Mouse (Mus musculus): ENCODE results near the gene Olfr282. TPM values are rescaled to one million over a fixed set of nuclear protein-coding genes. Genes with fewer than 3 reads are reported as not detected.
"Not testable (repeated sequence)": the region's sequence is repeated elsewhere in the genome, so short reads cannot be mapped to it uniquely, and the experiment has no call there.

The Olfr282 gene
- polyA plus RNA-seq, 1 experiment from 2014 or later = 0.51 TPM

GRCm38 (mm10) chr15:98417285-98417684 is 13.7 kb upstream of the Olfr282 start:
- H3K27me3 ChIP-seq; H3K9me3 ChIP-seq (replicated peaks); H3K4me2 ChIP-seq (replicated peaks); ATAC-seq (ENCODE audit: insufficient number of reproducible peaks, low FRiP score, low TSS enrichment, low read depth); H3K4me1 ChIP-seq; H3K4me3 ChIP-seq (replicated peaks); H3K27ac ChIP-seq (replicated peaks); H3K9ac ChIP-seq; H3K36me3 ChIP-seq: not testable (repeated sequence)
- 58% methylated on average over 2 of the region's 3 CpGs for WGBS

GRCm38 (mm10) chr15:98418096-98418495 is 12.9 kb upstream of the Olfr282 start:
- H3K9ac ChIP-seq = no peak overlapping the region
- ATAC-seq (ENCODE audit: insufficient number of reproducible peaks, low FRiP score, low TSS enrichment, low read depth) = no peak
- H3K9me3 ChIP-seq (replicated peaks) = no peaks in the 10 kb centered on the region
- H3K4me1 ChIP-seq = 0 out of 2 replicates have a peak, but pooled peaks cover 6% of the 10 kb centered on the region
- H3K36me3 ChIP-seq = no peaks in the 10 kb centered on the region
- no peak overlapping the region for H3K27ac ChIP-seq (replicated peaks)
- H3K27me3 ChIP-seq = no peaks in the 10 kb centered on the region
- H3K4me3 ChIP-seq (replicated peaks) = no peak overlapping the region
- H3K4me2 ChIP-seq (replicated peaks) = no peak overlapping the region
- WGBS = 37% methylated on average over 7 of the region's 7 CpGs

GRCm38 (mm10) chr15:98420897-98421296 is 10.1 kb upstream of the Olfr282 start:
- H3K36me3 ChIP-seq = no peaks in the 10 kb centered on the region
- H3K4me3 ChIP-seq (replicated peaks) = no peak overlapping the region
- H3K4me1 ChIP-seq = 0 out of 2 replicates have a peak, but pooled peaks cover 6% of the 10 kb centered on the region
- H3K4me2 ChIP-seq (replicated peaks) = no peak overlapping the region
- H3K27me3 ChIP-seq = no peaks in the 10 kb centered on the region
- no peak overlapping the region for H3K9ac ChIP-seq
- H3K9me3 ChIP-seq (replicated peaks) = no peaks in the 10 kb centered on the region
- ATAC-seq (ENCODE audit: insufficient number of reproducible peaks, low FRiP score, low TSS enrichment, low read depth) = no peak
- 31% methylated on average over 4 of the region's 4 CpGs for WGBS
- H3K27ac ChIP-seq (replicated peaks) = no peak overlapping the region

GRCm38 (mm10) chr15:98424326-98424725 is 6.7 kb upstream of the Olfr282 start:
- Histone ChIP-seq H3K27ac (replicated peaks) (no peak overlapping the region), H3K9ac (no peak overlapping the region), H3K9me3 (replicated peaks) (no peaks in the 10 kb centered on the region), H3K4me1 (0 out of 2 replicates have a peak, but pooled peaks cover 6% of the 10 kb centered on the region), H3K27me3 (no peaks in the 10 kb centered on the region), H3K4me2 (replicated peaks) (peak overlapping the region; percentile 22; the same call in 1 of the 2 replicates), H3K4me3 (replicated peaks) (no peak overlapping the region), H3K36me3 (no peaks in the 10 kb centered on the region)
- WGBS = 32% methylated on average over 14 of the region's 14 CpGs
- no peak for ATAC-seq (ENCODE audit: insufficient number of reproducible peaks, low FRiP score, low TSS enrichment, low read depth)

- H3K27ac ChIP-seq (replicated peaks) = no peak overlapping the region
- H3K9me3 ChIP-seq (replicated peaks) = no peaks in the 10 kb centered on the region
- no peaks in the 10 kb centered on the region for H3K27me3 ChIP-seq
- H3K9ac ChIP-seq = no peak overlapping the region
- peak overlapping the region; percentile 22; the same call in 1 of the 2 replicates for H3K4me2 ChIP-seq (replicated peaks)
- ATAC-seq (ENCODE audit: insufficient number of reproducible peaks, low FRiP score, low TSS enrichment, low read depth) = no peak
- H3K36me3 ChIP-seq = no peaks in the 10 kb centered on the region
- 0 out of 2 replicates have a peak, but pooled peaks cover 6% of the 10 kb centered on the region for H3K4me1 ChIP-seq
- no peak overlapping the region for H3K4me3 ChIP-seq (replicated peaks)
- WGBS = 37% methylated on average over 6 of the region's 6 CpGs
Measured at GRCm38 (mm10) chr15:98424753-98425152, 6.3 kb upstream of the Olfr282 start.

GRCm38 (mm10) chr15:98425188-98425587 is 5.8 kb upstream of the Olfr282 start:
- Histone ChIP-seq H3K36me3 (no peaks in the 10 kb centered on the region), H3K9me3 (replicated peaks) (no peaks in the 10 kb centered on the region), H3K4me1 (0 out of 2 replicates have a peak, but pooled peaks cover 6% of the 10 kb centered on the region), H3K9ac (no peak overlapping the region), H3K4me2 (replicated peaks) (no peak overlapping the region), H3K27me3 (no peaks in the 10 kb centered on the region), H3K27ac (replicated peaks) (no peak overlapping the region), H3K4me3 (replicated peaks) (no peak overlapping the region)
- ATAC-seq (ENCODE audit: insufficient number of reproducible peaks, low FRiP score, low TSS enrichment, low read depth) = no peak
- 86% methylated on average over 7 of the region's 7 CpGs for WGBS

GRCm38 (mm10) chr15:98444561-98444960 is 13.5 kb downstream of the Olfr282 start:
- Histone ChIP-seq H3K27me3 (no peaks in the 10 kb centered on the region), H3K27ac (replicated peaks) (no peak overlapping the region), H3K4me3 (replicated peaks) (no peak overlapping the region), H3K4me2 (replicated peaks) (no peak overlapping the region), H3K36me3 (no peaks in the 10 kb centered on the region), H3K9me3 (replicated peaks) (no peaks in the 10 kb centered on the region), H3K4me1 (no peaks in the 10 kb centered on the region), H3K9ac (no peak overlapping the region)
- no peak for ATAC-seq (ENCODE audit: insufficient number of reproducible peaks, low FRiP score, low TSS enrichment, low read depth)
- WGBS = 75% methylated on average over 3 of the region's 3 CpGs

- Histone ChIP-seq H3K36me3 (no peaks in the 10 kb centered on the region), H3K9me3 (replicated peaks) (no peaks in the 10 kb centered on the region), H3K4me1 (no peaks in the 10 kb centered on the region), H3K4me2 (replicated peaks) (no peak overlapping the region), H3K27me3 (no peaks in the 10 kb centered on the region), H3K9ac (no peak overlapping the region), H3K27ac (replicated peaks) (no peak overlapping the region), H3K4me3 (replicated peaks) (no peak overlapping the region)
- ATAC-seq (ENCODE audit: insufficient number of reproducible peaks, low FRiP score, low TSS enrichment, low read depth) = no peak
- 61% methylated on average over 4 of the region's 4 CpGs for WGBS
Measured at GRCm38 (mm10) chr15:98448521-98448920, 17.5 kb downstream of the Olfr282 start.

GRCm38 (mm10) chr15:98452288-98452687 is 21.3 kb downstream of the Olfr282 start, which contains the start of gene Olfr281:
Olfr281 (plus strand) TSS chr15:98452588.
- 92% methylated on average over 7 of the region's 7 CpGs for WGBS
- no peaks in the 10 kb centered on the region for H3K27me3 ChIP-seq
- no peak for ATAC-seq (ENCODE audit: insufficient number of reproducible peaks, low FRiP score, low TSS enrichment, low read depth)

GRCm38 (mm10) chr15:98469596-98469995 is 38.6 kb downstream of the Olfr282 start, which contains the start of gene OR5BS1P:
OR5BS1P (plus strand) TSS chr15:98469896.
- Histone ChIP-seq H3K4me3 (replicated peaks) (no peak within 1 kb of the TSS), H3K4me2 (replicated peaks) (no peak within 1 kb of the TSS), H3K27me3 (no peaks in the 10 kb centered on the region), H3K9ac (no peak within 1 kb of the TSS), H3K4me1 (no peaks in the 10 kb centered on the region), H3K9me3 (replicated peaks) (no peaks in the 10 kb centered on the region), H3K36me3 (no peaks in the 10 kb centered on the region), H3K27ac (replicated peaks) (no peak within 1 kb of the TSS)
- WGBS = 83% methylated on average over 4 of the region's 4 CpGs
- no peak for ATAC-seq (ENCODE audit: insufficient number of reproducible peaks, low FRiP score, low TSS enrichment, low read depth)

More at GRCm38 (mm10) chr15:98452288-98452687, 21.3 kb downstream of the Olfr282 start, which contains the start of gene Olfr281:
- H3K4me3 ChIP-seq (replicated peaks) = no peak within 1 kb of the TSS
- no peaks in the 10 kb centered on the region for H3K36me3 ChIP-seq
- H3K27ac ChIP-seq (replicated peaks) = no peak within 1 kb of the TSS
- no peak within 1 kb of the TSS for H3K4me2 ChIP-seq (replicated peaks)
- H3K4me1 ChIP-seq = no peaks in the 10 kb centered on the region
- H3K9me3 ChIP-seq (replicated peaks) = no peaks in the 10 kb centered on the region
- H3K9ac ChIP-seq = no peak within 1 kb of the TSS

- no peak overlapping the region for H3K27ac ChIP-seq (replicated peaks)
- no peak overlapping the region for H3K9ac ChIP-seq
- no peaks in the 10 kb centered on the region for H3K27me3 ChIP-seq
- no peak for ATAC-seq (ENCODE audit: insufficient number of reproducible peaks, low FRiP score, low TSS enrichment, low read depth)
- H3K36me3 ChIP-seq = no peaks in the 10 kb centered on the region
- no peak overlapping the region for H3K4me3 ChIP-seq (replicated peaks)
- H3K9me3 ChIP-seq (replicated peaks) = no peaks in the 10 kb centered on the region
- 87% methylated on average over 13 of the region's 13 CpGs for WGBS
- no peak overlapping the region for H3K4me2 ChIP-seq (replicated peaks)
- H3K4me1 ChIP-seq = no peaks in the 10 kb centered on the region
Measured at GRCm38 (mm10) chr15:98471539-98471938, 40.5 kb downstream of the Olfr282 start.

GRCm38 (mm10) chr15:98474958-98475357 is 43.9 kb downstream of the Olfr282 start:
- Histone ChIP-seq H3K36me3 (no peaks in the 10 kb centered on the region), H3K4me1 (no peaks in the 10 kb centered on the region), H3K9me3 (replicated peaks) (no peaks in the 10 kb centered on the region), H3K9ac (no peak overlapping the region), H3K27ac (replicated peaks) (no peak overlapping the region), H3K4me3 (replicated peaks) (no peak overlapping the region), H3K4me2 (replicated peaks) (no peak overlapping the region), H3K27me3 (peaks cover 5% of the 10 kb centered on the region; the same call in 1 of the 2 replicates)
- 78% methylated on average over 10 of the region's 10 CpGs for WGBS
- 0 out of 2 replicates have a peak, but pooled peaks have one; percentile 11 for ATAC-seq (ENCODE audit: insufficient number of reproducible peaks, low FRiP score, low TSS enrichment, low read depth)

Data from embryonic facial prominence, embryonic 15.5 days (tissue).